Mouse (Mus musculus) forebrain, embryonic 11.5 days (tissue): ENCODE results near the gene Bcl2. TPM values are rescaled to one million over a fixed set of nuclear protein-coding genes. Genes with fewer than 3 reads are reported as not detected.

Experiments used
- ATAC-seq: fragments of 200-750 bp; cut with Nextera tagmentation; replicated peaks from 2 replicates; pipeline ENCODE4 v1.8.0; 2017; ENCODE audit warnings: moderate TSS enrichment; ENCODE audit not compliant: low FRiP score
- DNase-seq: peaks from one replicate; pipeline ENCODE4 v3.0.0-alpha.2; 2017; ENCODE audit warnings: low spot score
- H3K27ac ChIP-seq: fragments of 300-500 bp; sonication (generic); 2 replicates; pipeline ENCODE4 v1.5.1; 2014; ENCODE audit warnings: low read depth, low read length
- H3K27me3 ChIP-seq: fragments of 300-500 bp; sonication (generic); 2 replicates; pipeline ENCODE4 v1.6.1; 2014; ENCODE audit warnings: mild to moderate bottlenecking, low read length, mixed read lengths; ENCODE audit not compliant: control insufficient read depth, insufficient read depth
- H3K36me3 ChIP-seq: fragments of 300-500 bp; sonication (generic); 2 replicates; pipeline ENCODE4 v1.6.1; 2014; ENCODE audit warnings: mild to moderate bottlenecking, low read length, moderate library complexity, mixed read lengths; ENCODE audit not compliant: control insufficient read depth, insufficient read depth
- H3K4me1 ChIP-seq: fragments of 300-500 bp; sonication (generic); replicated peaks from 2 replicates; pipeline ENCODE4 v1.6.1; 2014; ENCODE audit warnings: low read length, mixed read lengths; ENCODE audit not compliant: control insufficient read depth, insufficient read depth
- H3K4me2 ChIP-seq: fragments of 300-500 bp; sonication (generic); 2 replicates; pipeline ENCODE4 v1.6.1; 2014; ENCODE audit warnings: low read depth, mild to moderate bottlenecking, low read length, moderate library complexity, mixed read lengths; ENCODE audit not compliant: severe bottlenecking
- H3K4me3 ChIP-seq: fragments of 300-500 bp; sonication (generic); 2 replicates; pipeline ENCODE4 v1.5.1; 2014; ENCODE audit warnings: low read depth, low read length
- H3K9ac ChIP-seq: fragments of 300-500 bp; sonication (generic); 2 replicates; pipeline ENCODE4 v1.6.1; 2014; ENCODE audit warnings: low read length
- H3K9me3 ChIP-seq: fragments of 300-500 bp; sonication (generic); 2 replicates; pipeline ENCODE4 v1.6.1; 2016; ENCODE audit warnings: low read length, mixed read lengths; ENCODE audit not compliant: control insufficient read depth
- WGBS: fragments of 180-500 bp; shearing (Covaris S2); extraction: QIAGEN DNeasy Blood & Tissue Kit; methylation state at CpG from one replicate; pipeline ENCODE4 v1.1.7; 2014; 5-methylcytosine and 5-hydroxymethylcytosine counted together
- polyA plus RNA-seq: library from polyadenylated mRNA; unstranded; fragments of >200 nt; fragmentation: Nextera tagmentation; extraction: Ambion mirVana; gene quantifications from 2 replicates; pipeline ENCODE4 v1.2.1, GENCODE M21; 2014

Bcl2 gene
- polyA plus RNA-seq, 1 experiment from 2014 or later = 6.9 TPM

GRCm38 (mm10) chr1:106579768-106580167 lies 134.3 kb downstream of the Bcl2 start:
- WGBS = 92% methylated on average over 1 of the region's 1 CpGs
- DNase-seq = no peak

GRCm38 (mm10) chr1:106572506-106572905 lies 141.6 kb downstream of the Bcl2 start:
- 89% methylated on average over 2 of the region's 2 CpGs for WGBS
- no peak for ATAC-seq
- no peaks in the 10 kb centered on the region for H3K4me1 ChIP-seq
- no peak overlapping the region for H3K4me3 ChIP-seq
- no peak overlapping the region for H3K4me2 ChIP-seq
- no peak overlapping the region for H3K27ac ChIP-seq
- H3K9me3 ChIP-seq = no peaks in the 10 kb centered on the region
- no peak overlapping the region for H3K9ac ChIP-seq
- no peaks in the 10 kb centered on the region for H3K36me3 ChIP-seq
- no peak for DNase-seq
- no peaks in the 10 kb centered on the region for H3K27me3 ChIP-seq

More at GRCm38 (mm10) chr1:106579768-106580167, 134.3 kb downstream of the Bcl2 start:
- H3K36me3 ChIP-seq = no peaks in the 10 kb centered on the region
- no peak overlapping the region for H3K4me2 ChIP-seq
- no peak overlapping the region for H3K9ac ChIP-seq
- no peak overlapping the region for H3K27ac ChIP-seq
- H3K4me1 ChIP-seq = 0 out of 2 replicates have a peak, but pooled peaks cover 2% of the 10 kb centered on the region
- H3K27me3 ChIP-seq = no peaks in the 10 kb centered on the region
- ATAC-seq = no peak
- H3K4me3 ChIP-seq = no peak overlapping the region
- H3K9me3 ChIP-seq = no peaks in the 10 kb centered on the region

- 94% methylated on average over 1 of the region's 1 CpGs for WGBS
- no peaks in the 10 kb centered on the region for H3K9me3 ChIP-seq
- DNase-seq (no peak), ATAC-seq (no peak)
- H3K9ac ChIP-seq = no peak overlapping the region
- no peaks in the 10 kb centered on the region for H3K27me3 ChIP-seq
- no peak overlapping the region for H3K4me3 ChIP-seq
- no peak overlapping the region for H3K4me2 ChIP-seq
- H3K4me1 ChIP-seq = no peaks in the 10 kb centered on the region
- H3K27ac ChIP-seq = no peak overlapping the region
- H3K36me3 ChIP-seq = no peaks in the 10 kb centered on the region
These were observed 143.2 kb downstream of the Bcl2 start for GRCm38 (mm10) chr1:106570870-106571269.

- H3K4me2 ChIP-seq = no peak overlapping the region
- 89% methylated on average over 6 of the region's 6 CpGs for WGBS
- no peaks in the 10 kb centered on the region for H3K27me3 ChIP-seq
- no peak for DNase-seq
- no peaks in the 10 kb centered on the region for H3K9me3 ChIP-seq
- no peaks in the 10 kb centered on the region for H3K4me1 ChIP-seq
- no peak overlapping the region for H3K27ac ChIP-seq
- H3K9ac ChIP-seq = no peak overlapping the region
- ATAC-seq = no peak
- no peaks in the 10 kb centered on the region for H3K36me3 ChIP-seq
- H3K4me3 ChIP-seq = no peak overlapping the region
These were observed 143.7 kb downstream of the Bcl2 start for GRCm38 (mm10) chr1:106570366-106570765.

- ATAC-seq (no peak), DNase-seq (no peak)
- Histone ChIP-seq H3K36me3 (no peaks in the 10 kb centered on the region), H3K4me1 (no peaks in the 10 kb centered on the region), H3K27ac (no peak overlapping the region), H3K4me3 (no peak overlapping the region), H3K27me3 (no peaks in the 10 kb centered on the region), H3K9me3 (no peaks in the 10 kb centered on the region), H3K4me2 (no peak overlapping the region), H3K9ac (no peak overlapping the region)
- 91% methylated on average over 6 of the region's 6 CpGs for WGBS
These were observed 144.4 kb downstream of the Bcl2 start for GRCm38 (mm10) chr1:106569674-106570073.

- Histone ChIP-seq H3K9ac (no peak overlapping the region), H3K4me1 (no peaks in the 10 kb centered on the region), H3K27me3 (no peaks in the 10 kb centered on the region), H3K9me3 (no peaks in the 10 kb centered on the region), H3K4me2 (no peak overlapping the region), H3K27ac (no peak overlapping the region), H3K36me3 (no peaks in the 10 kb centered on the region), H3K4me3 (no peak overlapping the region)
- WGBS = 77% methylated on average over 3 of the region's 3 CpGs
- no peak for ATAC-seq
- no peak for DNase-seq
These were observed 145.2 kb downstream of the Bcl2 start for GRCm38 (mm10) chr1:106568868-106569267.

GRCm38 (mm10) chr1:106567506-106567905 lies 146.6 kb downstream of the Bcl2 start:
- no peak overlapping the region for H3K4me2 ChIP-seq

GRCm38 (mm10) chr1:106566120-106567086 lies 147.7 kb downstream of the Bcl2 start:
- Histone ChIP-seq H3K27ac (no peak overlapping the region), H3K9me3 (no peaks in the 10 kb centered on the region)
- 88% methylated on average over 6 of the region's 6 CpGs for WGBS

More at GRCm38 (mm10) chr1:106567506-106567905, 146.6 kb downstream of the Bcl2 start:
- no peak for DNase-seq
- no peak overlapping the region for H3K4me3 ChIP-seq
- H3K36me3 ChIP-seq = no peaks in the 10 kb centered on the region
- no peaks in the 10 kb centered on the region for H3K9me3 ChIP-seq
- no peak for ATAC-seq
- WGBS = 68% methylated on average over 5 of the region's 5 CpGs
- no peak overlapping the region for H3K27ac ChIP-seq
- H3K4me1 ChIP-seq = no peaks in the 10 kb centered on the region
- H3K9ac ChIP-seq = no peak overlapping the region
- no peaks in the 10 kb centered on the region for H3K27me3 ChIP-seq

More at GRCm38 (mm10) chr1:106566120-106567086, 147.7 kb downstream of the Bcl2 start:
- Histone ChIP-seq H3K9ac (no peak overlapping the region), H3K4me1 (no peaks in the 10 kb centered on the region), H3K36me3 (no peaks in the 10 kb centered on the region), H3K4me2 (no peak overlapping the region), H3K27me3 (no peaks in the 10 kb centered on the region), H3K4me3 (no peak overlapping the region)
- ATAC-seq (peak; percentile 36), DNase-seq (no peak)
